Mouse (Mus musculus): ENCODE measurements around the gene Tmem63b. TPM values are rescaled to one million over a fixed set of nuclear protein-coding genes. Genes with fewer than 3 reads are reported as not detected.

Tmem63b gene
- total RNA-seq (2021) = 10 to 100 TPM; 41.0 to 41.4 TPM
- long read RNA-seq, experiment 1, transcript Tmem63b-201 (24 exons, 3,284 nt) = major isoform, 22 of 30 reads
- long read RNA-seq, experiment 1, partial matches to known transcripts = 3 of 30 reads
- long read RNA-seq, experiment 1, other reads (novel, unspliced or antisense) = 5 of 30 reads
- long read RNA-seq, experiment 2, transcript Tmem63b-201 (24 exons, 3,284 nt) = major isoform, 21 of 36 reads
- long read RNA-seq, experiment 2, partial matches to known transcripts = 5 of 36 reads
- long read RNA-seq, experiment 2, other reads (novel, unspliced or antisense) = 10 of 36 reads

GRCm38 (mm10) chr17:45686716-45687115 is at the start of gene Tmem63b:
Tmem63b (minus strand) TSS chr17:45686905.
- no peak for DNase-seq (ENCODE audit: low spot score in 2 of 2)

GRCm38 (mm10) chr17:45735382-45736310 is 48.9 kb upstream of the Tmem63b start:
- peak; percentile 83 to 88 for DNase-seq (ENCODE audit: low spot score in 2 of 2)

- no peak for DNase-seq (ENCODE audit: low spot score in 2 of 2)
Measured at GRCm38 (mm10) chr17:45734881-45735280, 48.2 kb upstream of the Tmem63b start.

DNA sequence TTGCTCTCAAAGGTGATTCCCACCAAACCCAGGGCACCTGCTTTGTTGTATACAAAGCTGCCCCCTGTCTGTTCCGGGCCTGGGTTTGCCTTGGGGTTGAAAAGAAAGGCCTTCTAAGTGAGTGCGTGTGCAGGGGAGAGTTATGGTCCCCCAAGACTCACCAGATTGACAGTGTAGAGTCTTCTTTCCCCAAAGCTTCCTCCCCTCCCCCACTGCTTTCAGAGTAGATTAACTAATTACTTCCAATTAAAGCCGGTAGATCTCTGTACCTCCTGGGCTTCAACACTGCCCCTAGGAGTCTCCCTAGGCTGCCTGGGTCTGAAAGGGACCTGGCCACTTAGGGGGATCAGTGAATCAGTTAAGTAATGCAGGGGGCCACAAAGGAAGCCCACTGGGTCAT is 47.6 kb upstream of the Tmem63b start:
- no peak for DNase-seq (ENCODE audit: low spot score in 2 of 2)

DNA sequence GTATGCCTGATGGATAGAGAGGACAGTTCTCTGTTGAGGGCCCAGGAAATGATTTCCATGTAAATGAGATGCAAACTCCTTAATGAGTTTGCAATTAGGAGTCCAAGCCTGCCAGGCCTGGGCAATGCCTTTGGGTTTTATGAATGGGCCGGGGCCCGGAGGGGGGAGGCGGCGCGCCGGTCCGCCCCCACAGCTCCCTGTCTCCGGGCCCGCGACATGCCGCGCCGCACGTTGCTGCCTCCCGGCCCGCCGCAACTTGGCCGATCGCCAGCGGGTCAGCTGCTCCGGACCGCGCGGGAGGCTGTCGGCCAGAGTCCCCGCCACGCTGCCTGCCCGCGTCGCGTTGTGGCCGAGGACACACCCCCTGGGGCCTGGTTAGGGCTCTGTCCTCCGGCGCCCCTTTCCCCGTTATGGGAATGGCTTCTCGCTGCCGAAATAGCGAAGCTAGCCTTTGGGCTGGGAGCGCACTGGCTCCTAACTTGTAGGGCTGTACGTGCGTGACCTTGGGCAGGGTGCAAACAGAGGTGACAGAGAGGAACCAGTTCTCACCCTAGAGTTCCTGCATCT is 47.1 kb upstream of the Tmem63b start, which contains the start of gene 1600014C23Rik:
Gene 1600014C23Rik (minus strand): TSS at position 110 of the 567 bp plus-strand sequence.
- peak; percentile 67 to 69 for DNase-seq (ENCODE audit: low spot score in 2 of 2)

DNA sequence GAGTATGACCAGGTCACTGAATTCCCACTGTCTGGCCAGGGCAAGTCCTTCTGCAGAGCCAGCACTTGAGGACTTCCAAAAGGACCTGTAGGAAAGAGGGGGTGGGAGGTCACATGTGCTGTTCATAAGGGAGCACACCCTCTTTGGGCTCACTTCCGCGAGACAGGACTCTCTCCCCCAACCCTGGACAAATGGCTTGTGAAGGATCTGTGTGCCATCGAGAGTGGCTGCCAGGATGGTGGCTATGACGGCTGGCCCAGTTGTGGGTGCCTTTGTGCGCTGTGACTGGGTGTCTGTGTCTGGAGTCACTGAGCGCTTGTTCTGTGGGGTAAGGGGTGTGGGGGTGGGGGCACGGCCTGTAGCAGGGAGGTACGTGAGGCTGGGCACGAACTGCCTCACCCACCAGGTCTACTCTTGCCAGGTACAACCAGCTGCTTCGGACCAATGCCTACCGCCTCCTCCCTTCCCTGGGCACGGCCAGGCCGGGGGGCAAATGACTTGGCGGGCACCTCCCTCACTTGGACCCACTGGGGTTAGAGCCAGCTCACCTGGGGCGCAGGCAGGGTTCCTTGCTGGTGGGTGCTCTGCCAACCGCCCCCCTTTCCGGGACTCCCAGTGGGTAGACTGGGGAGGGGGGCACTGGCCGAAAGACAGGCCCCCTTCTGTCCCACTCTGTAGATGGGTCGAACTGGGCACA is 46.5 kb upstream of the Tmem63b start:
- DNase-seq (ENCODE audit: low spot score in 2 of 2) = no peak

GRCm38 (mm10) chr17:45731172-45731864 is 44.6 kb upstream of the Tmem63b start:
- peak; percentile 81 to 85 for DNase-seq (ENCODE audit: low spot score in 2 of 2)

- no peak for DNase-seq (ENCODE audit: low spot score in 2 of 2)
Measured at GRCm38 (mm10) chr17:45730696-45731095, 44.0 kb upstream of the Tmem63b start.

- no peak for DNase-seq (ENCODE audit: low spot score in 2 of 2)
Measured at GRCm38 (mm10) chr17:45729387-45729786, 42.7 kb upstream of the Tmem63b start.

DNA sequence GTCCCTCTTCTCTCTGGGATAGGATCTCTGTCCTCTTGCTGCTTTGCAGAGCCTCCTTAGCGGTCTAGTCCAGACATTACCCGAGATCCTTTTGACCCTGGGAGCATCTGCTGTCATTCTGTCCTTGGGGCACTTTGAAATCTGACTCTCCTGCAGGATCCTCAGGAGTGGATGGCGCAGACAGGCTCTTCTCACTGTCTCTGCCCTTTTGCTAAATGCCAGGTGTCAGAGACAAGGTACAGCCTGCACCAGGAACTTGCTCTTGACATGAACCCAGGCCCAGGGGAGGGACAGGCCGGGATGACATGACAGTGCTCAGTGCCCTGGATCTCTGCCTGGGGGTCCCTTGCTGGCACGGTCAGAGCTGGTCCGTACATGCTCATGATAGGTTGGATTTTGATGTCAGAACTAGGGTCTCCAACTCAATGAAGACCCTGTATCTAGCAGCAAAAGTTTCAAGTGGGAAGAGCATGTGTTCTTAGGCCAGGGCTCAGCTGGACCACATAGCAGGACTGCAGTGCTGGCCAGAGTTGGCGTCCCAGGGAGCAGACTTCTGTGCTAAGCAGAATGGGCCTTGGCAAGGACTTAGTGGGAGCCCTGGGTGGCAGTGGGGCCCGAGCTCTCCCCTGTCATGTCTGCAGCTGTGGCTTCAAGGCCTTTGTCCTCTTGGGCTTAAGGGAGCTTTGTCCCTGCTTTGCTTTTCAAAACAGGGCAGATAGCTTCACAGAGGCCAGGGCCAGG is 41.4 kb upstream of the Tmem63b start:
- no peak for DNase-seq (ENCODE audit: low spot score in 2 of 2)

GRCm38 (mm10) chr17:45727481-45727880 is 40.8 kb upstream of the Tmem63b start:
- DNase-seq (ENCODE audit: low spot score in 2 of 2) = no peak

- DNase-seq (ENCODE audit: low spot score in 2 of 2) = no peak
Measured at GRCm38 (mm10) chr17:45726249-45726648, 39.5 kb upstream of the Tmem63b start.

DNA sequence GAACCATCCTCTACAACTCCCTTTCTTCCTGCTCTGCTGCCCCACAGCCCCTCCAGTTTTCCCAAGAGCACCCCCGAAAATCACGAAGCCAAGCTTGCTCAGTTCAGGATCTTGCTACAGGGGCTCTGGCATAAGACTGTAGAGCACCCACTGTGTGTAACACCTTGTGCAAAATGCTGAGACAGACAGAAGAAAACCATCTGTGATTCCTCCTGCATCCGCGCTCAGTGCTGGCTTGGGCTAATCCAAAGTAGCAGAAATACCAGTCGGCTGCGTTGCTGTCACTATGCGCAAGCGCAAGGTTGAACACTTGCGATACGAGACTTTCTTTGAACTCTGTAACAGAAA is 37.8 kb upstream of the Tmem63b start:
- DNase-seq (ENCODE audit: low spot score in 2 of 2) = no peak

DNA sequence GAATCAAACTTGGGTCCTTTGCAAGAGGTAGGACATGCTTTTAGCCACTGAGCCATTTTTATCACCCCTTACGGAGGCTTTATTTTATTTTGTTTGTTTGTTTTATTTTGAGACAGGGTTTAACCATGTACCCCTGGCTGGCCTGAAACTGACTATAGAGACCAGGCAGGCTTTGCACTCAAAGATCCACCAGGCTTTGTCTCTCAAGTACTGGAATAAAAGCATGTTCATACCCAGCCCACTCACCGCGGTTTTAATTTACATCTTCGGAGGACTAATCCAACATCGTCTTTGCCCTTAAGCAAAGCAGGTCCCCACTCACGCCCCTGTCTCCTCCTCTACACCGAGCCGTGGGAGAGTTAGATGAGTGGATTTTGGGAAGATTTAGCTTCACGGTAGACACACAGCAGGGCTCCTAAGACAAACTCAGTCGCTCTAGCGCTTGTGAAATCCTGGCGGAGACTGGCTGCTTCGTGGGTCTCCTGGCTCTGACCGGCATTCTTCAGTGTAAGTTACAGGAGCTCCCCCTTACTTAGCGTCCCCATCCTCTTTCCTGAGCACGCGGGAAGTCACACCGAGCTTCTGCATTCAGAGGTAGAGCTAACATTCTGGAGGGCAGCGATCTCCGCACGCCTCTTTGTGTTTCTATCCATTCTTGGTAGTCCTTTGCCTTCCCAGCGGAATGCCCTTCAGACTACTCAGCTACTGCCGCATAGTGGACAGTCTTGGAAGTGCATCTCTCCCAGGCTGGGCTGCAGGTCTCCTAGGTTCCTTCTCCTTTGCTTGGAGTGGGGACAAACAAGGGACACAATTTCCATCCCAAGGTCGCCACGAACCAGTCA is 37.2 kb upstream of the Tmem63b start:
- peak; percentile 76 to 80 for DNase-seq (ENCODE audit: low spot score in 2 of 2)

- peak; percentile 62 to 66 for DNase-seq (ENCODE audit: low spot score in 2 of 2)
Measured at GRCm38 (mm10) chr17:45718323-45718722, 31.6 kb upstream of the Tmem63b start.

- no peak for DNase-seq (ENCODE audit: low spot score in 2 of 2)
Measured at GRCm38 (mm10) chr17:45711525-45711924, 24.8 kb upstream of the Tmem63b start.

DNA sequence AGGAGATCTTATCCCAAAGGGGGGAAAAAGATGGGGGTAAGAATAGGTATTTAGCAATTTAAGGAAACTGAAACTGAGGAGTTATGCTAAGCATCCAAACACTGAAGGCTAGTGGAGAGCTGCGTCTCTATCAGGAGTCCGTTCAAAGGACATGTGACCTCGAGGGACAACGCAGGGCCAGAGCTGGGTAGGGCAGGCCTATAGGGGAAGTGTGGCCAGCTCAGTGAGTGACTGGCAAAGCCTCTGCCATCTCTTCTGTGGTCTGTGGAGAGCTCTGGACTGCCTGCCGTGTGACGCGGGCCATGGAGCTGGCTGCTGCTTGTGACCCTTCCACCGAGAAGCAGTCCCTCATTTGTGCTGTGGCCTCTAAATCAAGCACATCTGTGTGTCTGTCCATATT is 23.7 kb upstream of the Tmem63b start:
- DNase-seq (ENCODE audit: low spot score in 2 of 2) = no peak

DNA sequence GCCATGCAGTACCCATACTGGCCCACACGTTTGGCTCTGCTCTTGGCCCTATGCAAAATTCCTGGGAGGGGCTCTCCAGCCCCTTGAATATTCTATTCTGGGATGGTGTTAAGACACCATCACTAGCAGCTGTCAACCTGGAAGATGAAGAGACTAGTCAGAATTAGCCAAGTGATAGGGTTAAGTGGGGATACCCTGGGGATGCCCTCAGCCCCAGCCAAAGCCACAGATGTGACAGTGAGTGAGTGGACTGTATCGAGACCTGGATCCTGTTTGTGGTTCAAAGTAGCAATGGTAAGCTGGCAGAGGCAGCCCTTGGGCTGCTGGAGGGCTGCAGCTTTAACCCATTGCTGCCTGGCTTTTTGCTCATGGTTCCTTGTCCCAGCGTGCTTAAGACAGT is 23.1 kb upstream of the Tmem63b start:
- no peak for DNase-seq (ENCODE audit: low spot score in 2 of 2)

DNA sequence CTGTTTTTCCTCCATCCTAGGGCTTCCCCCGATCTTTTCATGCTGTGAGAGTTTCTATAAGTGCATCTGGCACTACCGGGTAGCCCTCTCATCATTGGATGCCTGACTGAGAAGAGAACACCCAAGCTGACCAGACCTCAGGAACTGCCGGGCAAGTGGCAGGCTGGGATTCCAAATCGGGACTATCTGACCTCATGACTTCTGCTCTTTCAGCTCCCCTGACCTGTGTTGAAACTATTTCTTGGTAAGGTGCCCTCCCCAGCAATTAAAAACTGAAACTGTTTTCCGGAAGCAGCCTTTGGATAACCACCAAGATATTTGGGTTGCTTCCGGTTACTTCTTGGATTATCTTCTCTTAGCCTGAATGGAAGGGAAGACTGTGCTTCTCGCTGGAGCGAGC is 21.5 kb upstream of the Tmem63b start:
- DNase-seq (ENCODE audit: low spot score in 2 of 2) = no peak
